Mouse (Mus musculus) CD4-positive, CD25-positive, alpha-beta regulatory T cell, adult 4 months (primary cell): ENCODE measurements around the gene 5730522E02Rik. TPM values are rescaled to one million over a fixed set of nuclear protein-coding genes. Genes with fewer than 3 reads are reported as not detected.

Source experiments
- ATAC-seq: one replicate; pipeline ENCODE4 v1.8.0; 2017
- polyA plus RNA-seq, 2 experiments: library from polyadenylated mRNA; unstranded; fragments of 100-300 nt; shearing (Covaris generic); gene quantifications; one replicate each; pipeline ENCODE4 v1.2.1; 2017

The 5730522E02Rik gene
- polyA plus RNA-seq, 2 experiments from 2014 or later: not detected

DNA sequence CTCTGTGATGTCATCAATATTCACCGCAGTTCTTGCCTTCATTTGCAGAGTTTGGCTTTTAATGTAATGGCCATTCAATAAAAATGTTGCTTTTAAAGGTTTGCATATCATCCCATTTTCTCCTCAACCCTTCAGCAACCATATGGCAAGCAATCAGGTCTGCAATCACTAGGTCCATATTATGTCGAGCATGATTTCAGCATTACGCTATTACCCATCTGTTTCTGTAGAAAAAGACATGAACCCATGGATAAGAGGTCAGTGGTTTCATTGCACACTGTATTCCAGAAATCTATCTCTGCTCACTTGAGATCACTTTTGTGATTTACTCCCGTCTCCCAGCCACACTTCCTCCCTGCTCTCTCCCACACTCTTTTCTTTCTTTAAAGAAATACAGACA lies 213.1 kb downstream of the 5730522E02Rik start:
- ATAC-seq: no peak

DNA sequence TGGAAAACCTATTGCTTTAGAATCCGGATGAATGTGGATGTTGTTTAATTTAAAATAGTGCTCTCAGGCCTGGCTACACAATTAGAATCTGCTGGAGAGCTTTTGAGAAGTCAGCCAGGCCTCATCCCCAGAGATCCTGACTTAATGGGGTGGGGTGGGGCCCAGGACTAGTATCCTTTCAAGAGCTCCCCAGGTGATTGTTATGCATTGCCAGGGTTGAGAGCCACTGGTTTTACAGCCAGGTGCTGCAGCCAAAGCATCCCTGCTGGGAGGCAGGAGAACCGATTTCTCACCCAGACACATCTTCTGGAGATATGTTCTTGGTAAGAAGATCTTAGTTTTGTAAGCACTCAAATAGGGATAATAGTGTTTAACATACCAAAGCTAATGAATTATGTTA lies 216.4 kb downstream of the 5730522E02Rik start:
- ATAC-seq: no peak

DNA sequence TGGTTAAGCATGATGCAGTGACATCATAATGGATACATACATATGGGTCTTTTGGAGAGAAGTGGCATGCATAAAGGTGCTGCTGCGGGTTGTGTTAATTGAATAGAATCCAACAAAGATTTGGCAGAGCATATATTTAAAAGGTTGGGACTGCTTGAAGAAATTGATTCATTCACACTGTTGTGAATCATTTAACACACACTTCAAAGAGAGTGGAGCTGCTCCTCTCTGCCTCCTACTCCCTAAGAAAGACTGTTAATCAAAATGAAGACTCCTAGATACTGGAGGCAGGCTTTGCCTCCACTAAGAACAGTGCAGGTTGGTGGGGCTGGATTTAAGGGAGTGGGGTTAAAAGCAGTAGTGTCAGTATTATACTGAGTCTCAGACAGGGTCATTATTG lies 218.3 kb downstream of the 5730522E02Rik start:
- ATAC-seq: no peak

DNA sequence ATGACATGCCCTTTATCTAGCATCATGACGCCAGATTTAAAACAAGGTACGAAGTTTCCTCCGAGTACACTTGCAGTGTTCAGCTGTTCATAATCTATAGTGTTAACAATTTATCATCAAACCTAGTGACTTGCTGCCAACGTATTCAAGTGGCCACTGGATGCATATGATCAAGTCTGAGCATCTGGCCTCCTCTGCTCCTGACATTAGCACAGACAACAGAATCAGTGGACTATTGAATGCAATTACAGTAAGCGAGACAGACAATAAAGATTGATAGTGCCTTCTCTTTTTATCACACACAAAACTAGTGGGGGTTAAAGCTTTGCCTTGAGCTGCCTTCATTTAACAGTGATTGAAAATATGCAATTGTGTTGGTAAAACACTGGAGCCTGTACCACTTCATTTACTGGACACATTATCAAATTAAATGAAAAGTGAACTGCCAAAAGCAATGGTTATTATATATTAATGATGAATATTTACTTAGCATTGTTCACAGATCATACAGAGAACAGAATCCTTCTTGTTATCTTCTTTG lies 231.8 kb downstream of the 5730522E02Rik start:
- no peak for ATAC-seq

DNA sequence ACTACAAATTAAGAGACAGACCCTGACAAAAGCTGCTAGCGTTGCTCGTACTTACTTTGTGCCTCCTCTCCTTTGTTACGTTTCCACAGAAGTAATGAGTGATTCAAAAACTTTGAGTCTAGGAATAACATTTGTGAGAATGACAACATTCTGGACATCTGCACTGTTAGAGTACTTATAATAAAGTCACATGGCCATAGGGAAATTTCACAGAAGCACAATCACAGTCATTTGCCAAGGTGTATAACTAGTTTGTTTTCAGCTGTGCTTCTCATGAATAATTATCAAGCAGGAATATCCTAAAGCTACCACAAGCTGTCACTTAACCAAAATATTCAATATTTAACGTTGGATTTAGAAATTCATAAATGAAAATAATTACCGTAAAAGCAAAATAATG lies 269.1 kb downstream of the 5730522E02Rik start:
- ATAC-seq: no peak

DNA sequence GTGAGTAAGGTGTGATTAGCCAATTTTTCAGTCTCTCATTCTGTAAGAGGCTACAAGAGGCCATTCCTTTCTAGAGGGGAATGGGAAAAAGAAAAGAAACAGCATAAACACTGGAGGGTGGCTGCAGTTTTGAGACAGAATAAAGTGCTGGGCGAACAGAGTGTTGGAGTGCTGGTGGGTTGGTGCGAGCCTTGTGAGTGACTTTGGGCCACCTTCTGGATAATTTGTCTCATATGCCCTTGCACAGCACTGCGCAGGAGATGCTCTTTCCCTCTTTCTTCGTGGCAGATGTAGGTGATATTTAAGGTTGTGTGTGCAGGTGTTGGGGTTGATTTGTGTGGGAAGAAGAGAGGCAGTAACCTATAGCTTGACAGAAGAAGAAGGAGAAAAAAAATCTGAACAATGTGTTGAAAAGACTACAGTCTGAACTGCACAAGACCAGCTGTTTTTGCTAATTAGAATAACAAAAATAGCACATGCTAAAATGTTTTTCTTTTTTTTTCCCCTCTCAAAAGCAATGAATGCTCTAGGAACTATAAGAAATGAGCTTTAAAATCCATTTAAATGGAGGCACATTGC lies 269.8 kb downstream of the 5730522E02Rik start:
- no peak for ATAC-seq

DNA sequence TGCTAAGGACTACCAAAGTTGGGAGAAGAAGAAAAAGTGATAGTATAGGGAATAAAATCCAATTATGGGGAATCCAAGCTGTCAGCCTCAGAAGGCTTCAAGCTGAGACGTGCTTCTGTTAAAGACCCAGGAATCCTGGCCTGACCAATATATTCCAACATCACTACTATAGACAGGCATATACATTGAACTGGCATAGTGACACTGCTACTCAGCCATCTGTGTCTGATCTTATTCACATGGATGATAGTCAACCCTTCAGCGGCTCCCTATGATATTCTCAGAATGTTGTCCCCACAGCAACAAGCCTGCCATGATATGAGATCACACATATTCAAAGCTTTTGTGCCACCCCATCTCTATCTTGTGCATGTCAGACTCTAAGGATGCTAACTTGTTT lies 284.3 kb downstream of the 5730522E02Rik start:
- no peak for ATAC-seq

DNA sequence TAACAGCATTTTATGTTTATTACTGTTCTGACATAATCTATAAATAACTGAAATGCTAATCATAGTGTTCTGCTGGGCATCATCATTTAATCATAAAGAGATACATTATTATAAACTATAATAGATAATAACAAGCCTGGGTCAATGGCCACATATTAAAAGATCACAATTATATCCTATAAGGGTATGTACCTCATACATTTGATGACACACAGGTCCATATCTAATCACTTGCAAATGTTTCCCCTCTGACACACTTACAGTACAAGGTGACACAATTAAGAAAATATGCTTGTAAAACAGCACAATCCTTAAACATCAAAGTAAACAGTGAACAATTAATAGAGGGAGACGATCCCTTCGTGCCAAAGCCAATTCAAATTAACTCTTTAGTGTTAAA lies 308.2 kb downstream of the 5730522E02Rik start:
- no peak for ATAC-seq

DNA sequence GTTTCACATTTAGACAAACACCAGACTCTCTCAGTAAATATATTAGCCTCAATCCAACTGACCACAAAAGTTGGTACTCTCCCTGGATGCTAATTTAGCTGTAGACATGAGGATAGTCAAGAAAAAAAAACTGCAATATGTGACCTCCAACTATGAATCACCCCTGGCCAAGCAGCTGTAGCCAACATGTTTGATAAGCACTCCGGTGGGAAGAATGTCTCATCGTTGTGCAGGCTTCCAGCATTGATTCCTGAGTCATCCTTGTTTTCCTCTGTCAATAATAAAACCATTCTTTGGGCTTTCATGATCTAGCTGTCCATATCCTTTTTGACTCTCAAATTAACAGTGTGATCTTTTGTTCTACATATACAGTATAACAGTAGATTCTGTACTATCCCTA lies 308.9 kb downstream of the 5730522E02Rik start:
- ATAC-seq: no peak

DNA sequence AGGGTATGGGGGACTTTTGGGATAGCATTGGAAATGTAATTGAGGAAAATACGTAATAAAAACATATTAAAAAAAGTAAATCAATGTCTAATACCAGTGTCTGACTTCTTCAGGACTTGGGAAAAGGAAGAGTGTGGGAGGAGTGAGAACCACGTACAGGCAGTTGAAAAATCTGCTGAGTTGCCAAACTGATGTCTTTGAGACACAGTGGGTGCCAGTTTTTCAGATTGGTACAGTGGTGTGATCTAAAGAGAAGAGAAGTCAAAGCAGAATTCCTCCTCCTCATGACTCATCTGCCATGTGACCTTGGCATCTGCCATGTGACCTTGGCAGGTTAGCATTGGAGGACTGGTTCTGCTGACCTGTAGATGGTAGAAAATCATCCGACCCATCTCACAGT lies 316.7 kb downstream of the 5730522E02Rik start:
- no peak for ATAC-seq

DNA sequence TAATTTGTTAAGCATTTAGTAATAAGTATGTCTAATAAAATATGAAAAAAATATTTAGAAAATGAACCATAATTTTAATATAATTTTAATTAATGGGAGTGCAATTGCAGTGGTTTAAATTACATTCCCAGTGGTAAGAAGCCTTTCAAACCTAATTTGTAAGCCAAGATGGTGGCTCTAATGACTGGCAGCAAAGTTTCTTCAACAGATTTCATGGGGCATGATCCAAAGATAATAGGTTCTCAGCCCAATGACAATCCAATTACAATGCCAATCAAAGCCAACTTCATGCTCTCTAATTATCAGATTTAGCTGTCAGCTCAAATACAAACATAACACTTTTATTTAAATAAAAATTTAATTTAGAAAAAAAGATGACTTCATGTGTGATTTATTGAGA lies 337.6 kb downstream of the 5730522E02Rik start:
- ATAC-seq: no peak

DNA sequence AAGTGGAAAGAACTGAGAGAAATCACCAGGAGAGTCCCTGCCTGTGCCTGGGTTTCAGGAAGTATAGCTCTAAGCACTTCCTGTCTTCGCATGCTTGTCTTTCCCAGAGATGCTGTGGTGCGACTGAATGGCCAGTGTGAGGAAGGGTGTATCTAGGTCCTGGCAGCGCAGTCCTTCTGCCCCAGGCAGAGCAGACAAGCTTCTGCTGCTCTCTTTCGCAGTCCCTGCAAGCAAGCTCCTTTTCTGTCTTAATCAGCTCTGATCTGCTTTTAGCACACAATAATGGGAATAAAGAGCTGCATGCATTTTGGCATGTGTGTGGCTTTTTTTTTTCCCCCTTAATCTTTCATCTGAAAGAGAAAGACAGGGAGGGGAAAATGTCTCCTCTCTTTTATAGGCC lies 338.2 kb downstream of the 5730522E02Rik start:
- ATAC-seq: no peak

DNA sequence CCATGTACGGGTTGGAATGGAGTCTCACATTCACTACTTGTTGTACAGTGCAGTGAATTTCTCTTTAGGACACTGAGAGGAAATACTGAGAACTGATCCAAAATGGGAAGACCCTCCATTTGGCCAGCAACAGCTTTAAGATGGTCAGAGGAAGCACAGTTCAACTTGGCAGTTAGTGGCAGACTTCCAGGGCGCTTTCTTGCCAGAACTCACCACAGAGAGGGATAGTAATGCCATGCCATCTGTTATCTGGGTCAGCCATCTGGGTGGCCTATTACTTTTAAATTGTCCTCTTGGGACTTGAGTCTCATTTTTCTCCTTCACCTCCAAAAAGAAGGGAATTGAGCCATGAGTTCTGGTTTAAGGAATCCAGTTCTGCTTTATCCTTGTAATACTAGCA lies 344.3 kb downstream of the 5730522E02Rik start:
- ATAC-seq: no peak

DNA sequence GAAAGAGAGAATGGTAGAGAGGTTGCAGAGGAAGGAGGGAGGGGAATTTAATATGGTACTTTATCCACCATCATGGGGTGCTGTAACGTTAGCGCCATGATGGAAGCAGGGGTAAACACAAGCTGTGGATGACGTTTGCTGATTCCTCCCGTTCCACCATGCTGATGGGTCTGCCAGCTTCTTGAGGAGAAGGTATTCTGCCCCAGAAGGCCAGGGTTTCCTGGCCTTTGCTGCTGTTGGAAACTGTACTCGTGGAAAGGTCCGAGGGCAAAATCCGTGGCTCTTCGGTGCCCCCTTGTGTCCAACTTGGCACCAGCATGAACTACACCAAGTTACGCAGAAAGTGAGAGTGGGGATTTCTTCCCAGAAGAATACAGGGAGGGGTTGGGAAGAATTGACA lies 347.9 kb downstream of the 5730522E02Rik start:
- no peak for ATAC-seq

DNA sequence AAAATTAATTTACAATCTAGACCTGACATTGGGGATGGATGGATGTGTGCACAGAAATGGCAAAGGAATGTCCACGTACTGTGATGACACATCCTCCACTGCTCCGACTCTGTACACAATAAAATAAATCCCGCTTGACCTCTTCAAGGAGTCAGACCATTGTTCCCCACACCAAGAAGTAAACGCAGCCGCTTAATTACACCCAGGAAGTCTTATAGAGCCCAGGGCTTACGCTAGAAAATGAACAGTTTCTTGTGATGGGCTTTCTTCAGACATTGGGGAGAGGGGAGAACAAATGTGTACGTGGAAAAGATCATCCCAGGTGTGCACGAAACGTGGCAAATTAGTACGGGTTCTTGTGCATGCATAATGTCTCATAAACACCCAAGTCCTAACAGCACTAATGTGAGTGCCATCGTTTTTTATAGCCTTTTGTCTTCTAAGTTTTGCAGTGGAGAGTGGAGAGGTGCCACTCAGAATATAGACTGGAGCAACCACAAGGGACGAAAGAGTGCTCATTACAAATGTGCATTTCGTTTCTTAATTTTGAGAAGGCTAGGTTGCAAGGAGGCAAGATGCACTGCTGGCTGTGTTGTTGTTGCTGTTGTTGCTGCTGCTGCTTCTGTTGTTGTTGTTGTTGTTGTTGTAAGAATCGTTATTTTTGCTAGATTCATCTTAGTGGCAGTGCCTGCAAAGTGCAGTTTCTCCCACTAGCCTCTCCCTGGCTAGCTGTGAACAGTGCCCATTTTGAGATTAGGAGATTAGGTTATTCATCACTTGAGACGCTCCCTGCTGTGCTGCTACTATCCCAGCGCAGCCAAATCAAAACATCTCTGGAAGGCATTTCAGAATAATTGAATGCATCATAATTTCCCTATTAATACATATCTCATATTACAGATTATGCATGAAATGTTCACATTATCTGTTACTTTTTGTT lies 353.7 kb downstream of the 5730522E02Rik start:
- no peak for ATAC-seq

DNA sequence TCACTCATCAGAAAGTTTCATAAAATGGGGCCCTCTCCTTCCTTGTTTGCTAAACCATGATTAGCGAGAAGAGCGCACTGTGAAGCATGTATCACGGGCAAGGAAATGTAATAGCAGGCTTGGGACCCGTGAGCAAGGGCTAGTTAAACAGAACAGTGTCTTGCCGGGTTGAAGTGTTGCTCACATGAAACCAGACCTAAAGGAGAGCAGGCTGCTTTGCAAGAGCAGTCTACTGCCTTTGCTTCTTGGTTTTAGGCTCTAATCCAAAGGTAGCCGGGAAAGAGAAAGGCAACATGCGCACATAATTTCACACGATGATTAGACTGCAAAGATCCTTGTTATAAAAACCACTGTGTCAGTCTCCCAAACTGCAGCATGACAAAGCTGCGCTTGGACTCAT lies 354.8 kb downstream of the 5730522E02Rik start:
- ATAC-seq: no peak

DNA sequence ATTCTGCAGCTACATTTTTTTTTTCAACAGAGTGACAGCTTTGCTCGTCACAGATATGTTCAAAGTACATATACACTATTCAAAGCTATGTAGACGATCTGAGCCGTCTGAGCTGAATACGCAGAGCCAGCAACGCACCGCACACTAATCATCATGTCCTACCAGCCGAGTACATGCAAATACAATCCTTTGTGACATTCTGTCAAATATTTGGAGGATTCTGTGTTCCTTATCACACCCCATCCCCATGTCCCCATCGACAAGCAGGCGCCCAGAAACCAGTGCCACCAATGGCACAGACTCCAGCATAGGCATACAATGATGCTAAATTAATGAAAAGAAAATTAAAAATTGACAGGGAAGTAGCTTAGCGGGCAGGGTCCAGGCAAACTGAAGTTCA lies 356.3 kb downstream of the 5730522E02Rik start:
- ATAC-seq: no peak

DNA sequence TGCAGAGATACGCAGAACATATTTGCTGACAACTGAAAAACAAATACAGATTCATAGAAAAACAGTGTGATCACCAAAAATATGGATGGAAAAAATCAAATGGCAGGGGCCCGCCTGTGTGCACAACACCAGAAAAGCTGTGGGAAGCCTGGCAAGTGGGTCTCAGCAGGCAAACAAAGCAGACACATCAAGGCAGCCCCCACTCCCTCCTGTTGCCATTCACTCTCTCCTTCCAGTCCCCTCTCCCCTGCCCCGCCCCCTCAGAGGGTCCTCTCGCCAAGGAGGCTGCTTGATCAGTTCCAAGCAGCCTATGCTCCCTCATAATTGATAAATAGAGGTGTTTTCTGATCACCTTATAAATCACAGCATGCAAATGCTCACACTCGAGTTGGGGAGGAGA lies 357.5 kb downstream of the 5730522E02Rik start:
- ATAC-seq: no peak

DNA sequence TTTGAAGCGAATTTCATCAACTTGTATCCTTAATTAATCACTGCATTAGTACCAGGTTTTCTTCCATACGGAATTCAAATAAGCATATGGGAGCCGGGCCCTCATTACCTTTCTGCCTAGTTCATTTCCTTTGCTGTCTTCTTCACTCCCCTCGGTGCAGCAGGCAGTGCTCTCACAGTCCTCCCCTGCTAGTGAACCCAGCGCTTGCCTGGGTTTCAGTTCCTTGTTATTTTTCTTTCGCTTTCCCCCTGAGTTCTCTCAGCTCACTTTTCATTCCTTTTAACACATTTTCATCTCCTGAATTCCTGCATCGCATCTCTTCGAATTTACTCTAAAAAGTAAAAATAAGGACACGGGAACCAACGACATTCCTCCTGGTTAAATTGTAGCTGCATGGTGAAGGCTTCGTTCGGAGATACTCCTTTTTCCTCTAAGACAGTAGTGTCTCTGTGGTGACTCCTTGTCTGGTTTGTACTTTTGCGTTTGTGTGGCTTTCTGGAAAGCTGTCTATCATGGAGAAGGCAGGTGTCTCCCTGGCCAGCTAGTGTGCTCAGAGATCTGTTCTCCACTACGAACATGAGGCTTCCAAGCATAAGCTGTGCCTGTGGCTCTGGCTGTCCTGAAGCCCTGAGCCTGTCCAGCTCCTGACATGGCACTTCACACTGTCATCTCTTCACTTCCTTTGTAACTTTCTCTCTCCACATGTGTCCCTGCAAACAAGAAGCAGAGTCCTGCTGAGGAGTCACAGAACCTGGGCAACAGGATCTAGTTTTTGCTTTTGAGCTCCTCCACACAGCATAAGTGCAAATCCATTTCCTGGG lies 361.5 kb downstream of the 5730522E02Rik start:
- no peak for ATAC-seq

DNA sequence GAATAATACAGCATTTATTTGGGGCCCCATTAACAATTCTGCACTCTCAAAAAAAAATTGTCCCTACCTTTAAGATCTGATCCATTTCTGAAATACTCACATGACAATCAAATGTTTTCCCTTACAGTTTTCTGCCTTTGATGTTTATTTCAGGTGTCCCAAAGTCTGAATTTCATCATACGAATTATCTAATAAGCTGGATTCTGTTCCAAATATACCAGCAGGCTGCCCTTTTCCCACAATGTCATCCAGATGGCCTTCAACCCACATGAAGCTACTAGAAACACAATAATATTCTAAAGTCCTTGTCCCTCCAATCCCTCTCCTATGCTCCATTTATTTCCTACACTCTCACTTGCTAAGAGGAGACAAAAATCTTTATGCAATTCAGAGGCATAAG lies 372.1 kb downstream of the 5730522E02Rik start:
- ATAC-seq: no peak

DNA sequence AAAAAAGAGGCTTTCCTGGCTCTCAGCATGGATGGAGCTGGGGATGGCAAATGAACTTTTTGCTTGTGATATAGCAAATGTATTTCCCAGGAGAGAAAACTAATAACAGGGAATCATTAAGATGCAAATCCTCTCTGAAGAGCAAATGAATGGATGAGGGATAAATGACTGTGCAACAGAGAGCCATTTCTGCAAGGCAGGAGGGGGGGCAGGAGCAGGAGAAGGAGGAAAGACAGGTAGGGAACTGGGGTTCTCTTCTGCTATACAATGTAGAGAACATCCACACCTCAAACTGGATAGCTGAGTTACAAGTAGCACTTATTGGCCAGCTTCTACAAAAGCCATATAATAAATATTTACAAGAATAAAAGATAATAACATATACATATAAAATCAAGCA lies 390.8 kb downstream of the 5730522E02Rik start:
- ATAC-seq: no peak

DNA sequence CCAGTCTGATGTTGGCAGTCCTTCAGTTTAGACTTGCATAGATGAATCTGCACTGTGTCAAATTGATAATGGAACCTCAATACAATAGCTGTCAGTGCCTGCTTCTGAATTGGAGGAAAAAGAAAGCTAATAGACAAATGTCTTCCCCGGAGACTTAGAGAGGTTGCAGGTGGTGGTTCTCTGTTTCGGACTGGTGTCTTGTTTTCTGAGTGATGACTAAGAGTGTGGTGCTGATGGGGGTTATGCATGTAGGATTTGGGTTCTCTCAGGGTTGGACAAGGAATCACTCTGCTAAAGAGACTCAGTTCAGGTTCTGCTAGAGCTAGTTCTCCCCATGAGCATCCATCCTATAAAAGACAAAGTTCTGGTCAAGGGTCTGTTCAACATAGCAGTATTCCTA lies 397.1 kb downstream of the 5730522E02Rik start:
- no peak for ATAC-seq

DNA sequence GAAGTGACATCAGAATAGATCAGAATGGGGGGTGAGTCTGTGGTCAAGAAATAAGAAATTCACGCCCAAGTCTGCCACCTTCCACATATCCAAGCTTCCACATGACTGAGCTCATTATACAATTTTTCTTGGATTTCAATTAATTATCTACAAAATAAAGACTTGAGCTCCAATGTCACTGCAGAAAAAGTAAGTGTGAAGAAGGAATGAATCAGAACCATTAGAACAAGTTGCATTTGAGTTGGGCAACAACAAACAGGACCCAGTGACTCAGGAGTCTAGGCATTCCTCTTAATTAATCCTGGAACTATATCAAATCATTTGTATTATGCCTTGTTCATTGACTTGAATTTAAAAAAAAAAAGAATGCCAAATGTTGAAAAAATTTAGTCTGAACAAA lies 422.9 kb downstream of the 5730522E02Rik start:
- no peak for ATAC-seq
